Mouse (Mus musculus) neural tube, embryonic 13.5 days (tissue): ENCODE measurements around the gene Pcdh11x. TPM values are rescaled to one million over a fixed set of nuclear protein-coding genes. Genes with fewer than 3 reads are reported as not detected.
"Not testable (repeated sequence)": the region's sequence is repeated elsewhere in the genome, so short reads cannot be mapped to it uniquely, and the experiment has no call there.

Experiments
- ATAC-seq: fragments of 200-750 bp; cut with Nextera tagmentation; 2 replicates; pipeline ENCODE4 v1.8.0; 2017; ENCODE audit warnings: low read depth, mild to moderate bottlenecking, moderate TSS enrichment, moderate library complexity
- H3K27ac ChIP-seq: fragments of 300-500 bp; sonication (generic); replicated peaks from 2 replicates; pipeline ENCODE4 v1.5.1; 2015; ENCODE audit warnings: moderate library complexity, mild to moderate bottlenecking, inconsistent platforms
- H3K27me3 ChIP-seq: fragments of 300-500 bp; sonication (generic); 2 replicates; pipeline ENCODE4 v1.6.1; 2015; ENCODE audit warnings: mild to moderate bottlenecking, inconsistent platforms
- H3K36me3 ChIP-seq: fragments of 300-500 bp; sonication (generic); 2 replicates; pipeline ENCODE4 v1.6.1; 2015; ENCODE audit warnings: mild to moderate bottlenecking, inconsistent platforms
- H3K4me1 ChIP-seq: fragments of 300-500 bp; sonication (generic); replicated peaks from 2 replicates; pipeline ENCODE4 v1.6.1; 2015; ENCODE audit warnings: inconsistent platforms
- H3K4me2 ChIP-seq: fragments of 300-500 bp; sonication (generic); 2 replicates; pipeline ENCODE4 v1.6.1; 2015; ENCODE audit warnings: inconsistent platforms, mild to moderate bottlenecking, moderate library complexity
- H3K4me3 ChIP-seq: fragments of 300-500 bp; sonication (generic); 2 replicates; pipeline ENCODE4 v1.5.1; 2015; ENCODE audit warnings: mild to moderate bottlenecking, inconsistent platforms
- H3K9ac ChIP-seq: fragments of 300-500 bp; sonication (generic); 2 replicates; pipeline ENCODE4 v1.6.1; 2015; ENCODE audit warnings: moderate library complexity, mild to moderate bottlenecking, inconsistent platforms
- H3K9me3 ChIP-seq: fragments of 300-500 bp; sonication (generic); 2 replicates; pipeline ENCODE4 v1.6.1; 2016; ENCODE audit warnings: inconsistent platforms
- WGBS: fragments of 180-500 bp; shearing (Covaris S2); methylation state at CpG from one replicate; pipeline ENCODE4 v1.1.7; 2015; 5-methylcytosine and 5-hydroxymethylcytosine counted together
- polyA plus RNA-seq: library from polyadenylated mRNA; unstranded; fragments of >200 nt; fragmentation: Nextera tagmentation; extraction: Ambion mirVana; gene quantifications from 2 replicates; pipeline ENCODE4 v1.2.1, GENCODE M21; 2015

Gene Pcdh11x
- 21.3 and 25.6 TPM in 2 replicates for polyA plus RNA-seq

GRCm38 (mm10) chrX:120290011-120290899 is at the start of gene Pcdh11x:
Pcdh11x (plus strand) TSS chrX:120290259.
- 13% methylated on average over 36 of the region's 40 CpGs for WGBS
- Histone ChIP-seq H3K27ac (0 out of 2 replicates have a peak within 1 kb of the TSS, but pooled peaks have one; percentile 13), H3K4me3 (peak within 1 kb of the TSS; percentile 49), H3K9me3 (no peaks in the 10 kb centered on the region), H3K9ac (peak within 1 kb of the TSS; percentile 64), H3K36me3 (no peaks in the 10 kb centered on the region), H3K4me2 (peak within 1 kb of the TSS; percentile 73), H3K27me3 (no peaks in the 10 kb centered on the region), H3K4me1 (no peaks in the 10 kb centered on the region)
- ATAC-seq: peak; percentile 86

GRCm38 (mm10) chrX:120260089-120260488 is 30.0 kb upstream of the Pcdh11x start:
- Histone ChIP-seq H3K4me1 (no peaks in the 10 kb centered on the region), H3K27ac (no peak overlapping the region), H3K9me3 (no peaks in the 10 kb centered on the region), H3K27me3 (no peaks in the 10 kb centered on the region), H3K9ac (no peak overlapping the region), H3K4me2 (no peak overlapping the region), H3K36me3 (no peaks in the 10 kb centered on the region), H3K4me3 (no peak overlapping the region)
- 78% methylated on average over 2 of the region's 2 CpGs for WGBS
- ATAC-seq: no peak

- H3K9ac ChIP-seq: no peak overlapping the region
- no peak for ATAC-seq
- no peaks in the 10 kb centered on the region for H3K9me3 ChIP-seq
- H3K27me3 ChIP-seq: no peaks in the 10 kb centered on the region
- H3K27ac ChIP-seq: no peak overlapping the region
- no peaks in the 10 kb centered on the region for H3K4me1 ChIP-seq
- no peaks in the 10 kb centered on the region for H3K36me3 ChIP-seq
- H3K4me2 ChIP-seq: no peak overlapping the region
- no peak overlapping the region for H3K4me3 ChIP-seq
Measured at GRCm38 (mm10) chrX:120285522-120285921, 4.5 kb upstream of the Pcdh11x start.

- Histone ChIP-seq H3K36me3 (no peaks in the 10 kb centered on the region), H3K4me3 (no peak overlapping the region), H3K27ac (no peak overlapping the region), H3K4me1 (no peaks in the 10 kb centered on the region), H3K9ac (no peak overlapping the region), H3K27me3 (no peaks in the 10 kb centered on the region), H3K9me3 (no peaks in the 10 kb centered on the region), H3K4me2 (no peak overlapping the region)
- no peak for ATAC-seq
- WGBS: 15% methylated on average over 1 of the region's 1 CpGs
Measured at GRCm38 (mm10) chrX:120287502-120287901, 2.6 kb upstream of the Pcdh11x start.

- Histone ChIP-seq H3K9me3 (no peaks in the 10 kb centered on the region), H3K4me3 (peak overlapping the region; percentile 49), H3K36me3 (no peaks in the 10 kb centered on the region), H3K9ac (peak overlapping the region; percentile 64), H3K27ac (no peak overlapping the region), H3K27me3 (no peaks in the 10 kb centered on the region), H3K4me2 (peak overlapping the region; percentile 73), H3K4me1 (no peaks in the 10 kb centered on the region)
- ATAC-seq: no peak
- 10% methylated on average over 18 of the region's 18 CpGs for WGBS
Measured at GRCm38 (mm10) chrX:120290900-120291280, 831 bp downstream of the Pcdh11x start.

GRCm38 (mm10) chrX:120291696-120292095 is 1.6 kb downstream of the Pcdh11x start:
- H3K27me3 ChIP-seq: no peaks in the 10 kb centered on the region
- no peaks in the 10 kb centered on the region for H3K4me1 ChIP-seq
- H3K9ac ChIP-seq: 0 out of 2 replicates have a peak overlapping the region, but pooled peaks have one; percentile 17
- H3K4me2 ChIP-seq: peak overlapping the region; percentile 73
- peak overlapping the region; percentile 49 for H3K4me3 ChIP-seq
- no peak overlapping the region for H3K27ac ChIP-seq
- H3K36me3 ChIP-seq: no peaks in the 10 kb centered on the region
- WGBS: 15% methylated on average over 13 of the region's 13 CpGs
- ATAC-seq: no peak
- H3K9me3 ChIP-seq: no peaks in the 10 kb centered on the region

- Histone ChIP-seq H3K9ac (peak overlapping the region; percentile 70), H3K36me3 (no peaks in the 10 kb centered on the region), H3K4me2 (peak overlapping the region; percentile 73), H3K4me3 (peak overlapping the region; percentile 49), H3K9me3 (no peaks in the 10 kb centered on the region), H3K27ac (peak overlapping the region; percentile 69; the same call in 1 of the 2 replicates), H3K4me1 (no peaks in the 10 kb centered on the region), H3K27me3 (no peaks in the 10 kb centered on the region)
- peak; percentile 88 for ATAC-seq
- 5% methylated on average over 31 of the region's 46 CpGs for WGBS
Measured at GRCm38 (mm10) chrX:120292832-120293750, 3.0 kb downstream of the Pcdh11x start.

- 68% methylated on average over 2 of the region's 2 CpGs for WGBS
- Histone ChIP-seq H3K9me3 (no peaks in the 10 kb centered on the region), H3K4me3 (no peak overlapping the region), H3K27me3 (no peaks in the 10 kb centered on the region), H3K4me1 (no peaks in the 10 kb centered on the region), H3K4me2 (no peak overlapping the region), H3K36me3 (no peaks in the 10 kb centered on the region), H3K27ac (no peak overlapping the region), H3K9ac (no peak overlapping the region)
- no peak for ATAC-seq
Measured at GRCm38 (mm10) chrX:120301469-120302175, 11.6 kb downstream of the Pcdh11x start.

- H3K9me3 ChIP-seq, H3K9ac ChIP-seq, H3K4me3 ChIP-seq, ATAC-seq, H3K4me2 ChIP-seq, H3K27me3 ChIP-seq, H3K36me3 ChIP-seq, H3K27ac ChIP-seq, H3K4me1 ChIP-seq: not testable (repeated sequence)
- 88% methylated on average over 9 of the region's 10 CpGs for WGBS
Measured at GRCm38 (mm10) chrX:120312995-120313394, 22.9 kb downstream of the Pcdh11x start, which contains the start of gene H2afb3. H2afb3 (minus strand) TSS chrX:120313095.

GRCm38 (mm10) chrX:120466225-120466624 is 176.2 kb downstream of the Pcdh11x start:
- WGBS: 58% methylated on average over 1 of the region's 1 CpGs

GRCm38 (mm10) chrX:120486428-120486827 is 196.4 kb downstream of the Pcdh11x start:
- H3K4me1 ChIP-seq: no peaks in the 10 kb centered on the region
- no peaks in the 10 kb centered on the region for H3K27me3 ChIP-seq
- no peaks in the 10 kb centered on the region for H3K36me3 ChIP-seq
- H3K27ac ChIP-seq: no peak overlapping the region
- H3K9me3 ChIP-seq: no peaks in the 10 kb centered on the region
- no peak overlapping the region for H3K9ac ChIP-seq
- H3K4me2 ChIP-seq: no peak overlapping the region
- H3K4me3 ChIP-seq: no peak overlapping the region
- no peak for ATAC-seq

More at GRCm38 (mm10) chrX:120466225-120466624, 176.2 kb downstream of the Pcdh11x start:
- Histone ChIP-seq H3K27ac (no peak overlapping the region), H3K4me1 (no peaks in the 10 kb centered on the region), H3K27me3 (no peaks in the 10 kb centered on the region), H3K9me3 (no peaks in the 10 kb centered on the region), H3K4me3 (no peak overlapping the region), H3K36me3 (no peaks in the 10 kb centered on the region), H3K4me2 (no peak overlapping the region), H3K9ac (no peak overlapping the region)
- no peak for ATAC-seq
